Mouse (Mus musculus) lung, adult 2 months (tissue): ENCODE results near the gene Mmp19. TPM values are rescaled to one million over a fixed set of nuclear protein-coding genes. Genes with fewer than 3 reads are reported as not detected.

Experiments
- DNase-seq: peaks from one replicate; pipeline ENCODE4 v3.0.0; 2022
- H3K4me1 ChIP-seq: fragments of 200-500 bp; 2 replicates; pipeline ENCODE4 v1.6.1; 2011; ENCODE audit warnings: low read length; ENCODE audit not compliant: control insufficient read depth, insufficient read depth
- H3K4me3 ChIP-seq: fragments of 200-500 bp; replicated peaks from 2 replicates; pipeline ENCODE3; 2011; ENCODE audit warnings: low read depth, mild to moderate bottlenecking, control low read depth, low read length; ENCODE audit errors: extremely low read depth
- CTCF ChIP-seq: fragments of 200-500 bp; IDR thresholded peaks from 2 replicates; pipeline ENCODE4 v1.5.1; 2011; ENCODE audit warnings: mild to moderate bottlenecking, low read length, control low read depth; ENCODE audit not compliant: insufficient read depth
- POLR2A ChIP-seq: fragments of 200-500 bp; IDR thresholded peaks from 2 replicates; pipeline ENCODE4 v1.6.1; 2011; ENCODE audit warnings: low read depth, mild to moderate bottlenecking, control low read depth, low read length, borderline replicate concordance; ENCODE audit errors: extremely low read depth
- WGBS: fragments of 180-500 bp; shearing (Covaris S2); methylation state at CpG from one replicate; pipeline ENCODE4 v1.1.7; 2018; 5-methylcytosine and 5-hydroxymethylcytosine counted together
- polyA plus RNA-seq: library from polyadenylated mRNA; depleted of rRNA; stranded (reverse); fragments of >200 nt; gene quantifications from 2 replicates; pipeline ENCODE4 v1.2.3, GENCODE M21; 2012; rRNA removed

Gene Mmp19
- polyA plus RNA-seq, 1 experiment: 10.3 TPM

DNA sequence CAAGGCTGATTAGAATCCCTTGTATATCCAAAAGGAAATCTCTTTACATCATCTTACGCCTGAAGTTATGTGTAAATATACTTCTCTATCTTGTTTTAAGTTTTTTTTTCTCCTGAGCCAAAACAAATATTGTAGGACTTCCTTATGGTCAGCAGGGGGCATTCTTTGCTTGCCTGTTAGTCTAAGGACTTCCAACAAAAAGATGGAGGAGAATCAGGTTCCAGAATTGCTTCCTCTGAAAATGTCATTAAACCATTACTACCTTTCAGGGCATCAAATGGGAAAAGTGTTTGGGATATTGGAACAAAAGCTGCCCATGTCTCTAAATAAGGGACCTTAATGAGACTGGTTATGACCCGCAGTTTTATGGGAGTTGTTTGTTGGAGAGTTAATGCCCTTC, 54.8 kb downstream of the Mmp19 start:
- DNase-seq: no peak
- no peaks in the 10 kb centered on the region; the same call in 1 of the 2 replicates for H3K4me1 ChIP-seq
- 57% methylated on average over 2 of the region's 2 CpGs for WGBS

DNA sequence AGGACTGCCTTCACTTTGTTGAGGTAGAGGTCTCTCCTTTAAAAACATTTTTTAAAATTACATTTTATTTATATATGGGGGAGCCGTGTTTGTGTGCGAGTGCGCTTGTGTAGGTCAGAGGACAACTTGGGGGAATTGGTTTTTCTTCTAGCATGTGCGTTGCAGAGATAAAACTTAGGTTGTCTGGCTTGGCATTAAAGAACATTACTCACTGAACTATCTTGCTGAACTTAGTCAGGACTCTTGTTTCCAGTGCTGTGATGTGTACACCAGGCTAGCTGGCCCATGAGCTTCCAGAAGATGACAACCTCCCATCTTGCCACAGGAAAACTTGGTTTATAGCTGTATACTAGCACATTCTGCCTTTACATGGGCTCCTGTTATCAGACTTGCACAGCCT, 56.0 kb downstream of the Mmp19 start:
- WGBS: 91% methylated on average over 4 of the region's 4 CpGs
- TF ChIP-seq CTCF (no peak), POLR2A (no peak)
- H3K4me3 ChIP-seq: no peak overlapping the region
- H3K4me1 ChIP-seq: no peaks in the 10 kb centered on the region; the same call in 1 of the 2 replicates
- no peak for DNase-seq

More for the DNA sequence above, 54.8 kb downstream of the Mmp19 start:
- no peak overlapping the region for H3K4me3 ChIP-seq
- TF ChIP-seq POLR2A (no peak), CTCF (no peak)

DNA sequence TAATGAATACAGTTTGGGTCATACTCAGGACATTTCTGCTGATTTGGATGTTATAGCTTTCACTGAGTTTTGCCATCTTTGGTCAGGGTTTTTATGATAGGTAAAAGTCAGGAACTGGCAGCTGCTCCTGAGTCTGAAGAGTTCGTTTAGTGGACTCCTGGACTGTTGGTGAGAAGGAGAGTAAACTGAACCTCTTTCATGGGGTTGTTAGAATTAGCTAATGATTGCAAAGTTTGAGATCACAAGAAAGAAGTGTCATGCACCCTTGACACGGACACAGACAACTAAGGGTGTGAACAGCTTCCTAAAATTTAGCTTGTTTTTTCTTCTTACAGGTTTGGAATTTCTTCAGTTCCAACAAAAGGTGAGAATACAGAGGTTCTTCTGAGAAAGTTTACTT, 57.7 kb downstream of the Mmp19 start:
- H3K4me1 ChIP-seq: no peaks in the 10 kb centered on the region; the same call in 1 of the 2 replicates
- WGBS: 57% methylated on average over 2 of the region's 2 CpGs
- no peak for TF ChIP-seq POLR2A
- no peak for TF ChIP-seq CTCF
- no peak for DNase-seq
- no peak overlapping the region for H3K4me3 ChIP-seq

DNA sequence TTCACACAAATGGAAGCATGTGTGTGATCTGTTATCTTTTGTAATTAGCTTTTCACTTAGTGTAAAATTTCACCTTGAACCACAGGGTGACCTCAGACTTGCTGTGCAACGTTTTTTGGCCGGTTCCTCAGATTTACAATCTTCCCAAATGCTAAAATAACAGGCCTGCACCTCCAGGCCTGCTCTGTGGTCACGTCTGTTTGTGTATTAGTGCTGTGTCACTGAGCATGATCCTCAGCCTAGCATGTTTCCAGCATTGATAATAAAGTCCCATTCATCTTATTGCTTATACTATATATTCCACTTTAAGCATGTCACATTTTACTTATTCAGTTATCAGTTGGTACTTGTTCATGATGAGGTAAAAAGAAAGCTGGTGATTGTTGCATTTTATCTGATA, 59.6 kb downstream of the Mmp19 start:
- Histone ChIP-seq H3K4me1 (no peaks in the 10 kb centered on the region; the same call in 1 of the 2 replicates), H3K4me3 (no peak overlapping the region)
- no peak for DNase-seq
- WGBS: 73% methylated on average over 3 of the region's 3 CpGs
- no peak for TF ChIP-seq CTCF
- no peak for TF ChIP-seq POLR2A

Other genes starting within 250 kb of the Mmp19 start
- gene Zc3h10, start 243.1 kb upstream of the Mmp19 start, polyA plus RNA-seq: 13.2 and 15.1 TPM in 2 replicates
- 1,224 and 1,373 TPM in 2 replicates for gene Rpl41, start 241.6 kb upstream of the Mmp19 start, polyA plus RNA-seq
- gene Pa2g4, start 224.9 kb upstream of the Mmp19 start, polyA plus RNA-seq: 13.7 and 23.9 TPM in 2 replicates
- gene Erbb3, start 201.3 kb upstream of the Mmp19 start, polyA plus RNA-seq: 20.0 and 24.9 TPM in 2 replicates
- gene Rps26, start 164.2 kb upstream of the Mmp19 start, polyA plus RNA-seq: 421 and 530 TPM in 2 replicates
- 2.7 and 4.4 TPM in 2 replicates for gene Ikzf4, start 144.9 kb upstream of the Mmp19 start, polyA plus RNA-seq
- 8.9 and 15.3 TPM in 2 replicates for gene Suox, start 116.8 kb upstream of the Mmp19 start, polyA plus RNA-seq
- 80.0 and 109 TPM in 2 replicates for gene Rab5b, start 94.6 kb upstream of the Mmp19 start, polyA plus RNA-seq
- 0.36 and 0.51 TPM in 2 replicates for gene Pmel, start 86.7 kb upstream of the Mmp19 start, polyA plus RNA-seq
- gene Cdk2, start 85.9 kb upstream of the Mmp19 start, polyA plus RNA-seq: 11.4 and 17.3 TPM in 2 replicates
- gene Dgka, start 46.1 kb upstream of the Mmp19 start, polyA plus RNA-seq: 38.4 and 53.7 TPM in 2 replicates
- gene Pym1, start 43.0 kb upstream of the Mmp19 start, polyA plus RNA-seq: 15.9 and 22.4 TPM in 2 replicates
- gene Dnajc14, start 13.2 kb downstream of the Mmp19 start, polyA plus RNA-seq: 14.8 and 22.7 TPM in 2 replicates
- gene Tmem198b, start 13.5 kb downstream of the Mmp19 start, polyA plus RNA-seq: 18.3 and 20.6 TPM in 2 replicates
- gene Sarnp, start 26.4 kb downstream of the Mmp19 start, polyA plus RNA-seq: 3.4 and 9.9 TPM in 2 replicates
- 47.5 and 64.6 TPM in 2 replicates for gene Ormdl2, start 30.7 kb downstream of the Mmp19 start, polyA plus RNA-seq
- 0.45 and 0.99 TPM in 2 replicates for gene Gdf11, start 100.8 kb downstream of the Mmp19 start, polyA plus RNA-seq
- gene Cd63, start 110.1 kb downstream of the Mmp19 start, polyA plus RNA-seq: 110 and 132 TPM in 2 replicates
- gene Rdh5, start 132.0 kb downstream of the Mmp19 start, polyA plus RNA-seq: 20.1 and 20.3 TPM in 2 replicates
- gene Bloc1s1, start 133.1 kb downstream of the Mmp19 start, polyA plus RNA-seq: 171 and 192 TPM in 2 replicates
- gene Itga7, start 142.9 kb downstream of the Mmp19 start, polyA plus RNA-seq: 31.5 and 37.6 TPM in 2 replicates
- 0.66 and 0.77 TPM in 2 replicates for gene Mettl7b, start 170.1 kb downstream of the Mmp19 start, polyA plus RNA-seq
- gene Olfr9, start 198.5 kb downstream of the Mmp19 start, polyA plus RNA-seq: not detected in 2 replicates
- gene Olfr763, start 219.9 kb downstream of the Mmp19 start, polyA plus RNA-seq: not detected in 2 replicates
- gene Olfr764-ps1, start 249.0 kb downstream of the Mmp19 start, polyA plus RNA-seq: not detected in 2 replicates